Mouse (Mus musculus) midbrain, embryonic 15.5 days (tissue): ENCODE measurements around the gene Stoml2. TPM values are rescaled to one million over a fixed set of nuclear protein-coding genes. Genes with fewer than 3 reads are reported as not detected.
A peak's percentile ranks its signal among the peaks of the same experiment; 100 is the strongest.

Experiments
- ATAC-seq: fragments of 200-750 bp; cut with Nextera tagmentation; replicated peaks from 2 replicates; pipeline ENCODE4 v1.8.0; 2017; ENCODE audit warnings: moderate TSS enrichment
- H3K27ac ChIP-seq: fragments of 300-500 bp; sonication (generic); 2 replicates; pipeline ENCODE4 v1.5.1; 2015; ENCODE audit warnings: mild to moderate bottlenecking, inconsistent platforms
- H3K27me3 ChIP-seq: fragments of 300-500 bp; sonication (generic); replicated peaks from 2 replicates; pipeline ENCODE4 v1.6.1; 2015; ENCODE audit warnings: inconsistent platforms
- H3K36me3 ChIP-seq: fragments of 300-500 bp; sonication (generic); replicated peaks from 2 replicates; pipeline ENCODE4 v1.6.1; 2015; ENCODE audit warnings: inconsistent platforms
- H3K4me1 ChIP-seq: fragments of 300-500 bp; sonication (generic); 2 replicates; pipeline ENCODE4 v1.6.1; 2015; ENCODE audit warnings: inconsistent platforms
- H3K4me2 ChIP-seq: fragments of 300-500 bp; sonication (generic); 2 replicates; pipeline ENCODE4 v1.6.1; 2015; ENCODE audit warnings: inconsistent platforms, mild to moderate bottlenecking, moderate library complexity
- H3K4me3 ChIP-seq: fragments of 300-500 bp; sonication (generic); 2 replicates; pipeline ENCODE4 v1.5.1; 2015; ENCODE audit warnings: mild to moderate bottlenecking, inconsistent platforms
- H3K9ac ChIP-seq: fragments of 300-500 bp; sonication (generic); 2 replicates; pipeline ENCODE4 v1.6.1; 2015; ENCODE audit warnings: mild to moderate bottlenecking, inconsistent platforms
- H3K9me3 ChIP-seq: fragments of 300-500 bp; sonication (generic); 2 replicates; pipeline ENCODE4 v1.6.1; 2016; ENCODE audit warnings: inconsistent platforms
- WGBS: fragments of 180-500 bp; shearing (Covaris S2); methylation state at CpG from one replicate; pipeline ENCODE4 v1.1.7; 2015; ENCODE audit warnings: mixed read lengths; 5-methylcytosine and 5-hydroxymethylcytosine counted together
- polyA plus RNA-seq: library from polyadenylated mRNA; unstranded; fragments of >200 nt; fragmentation: Nextera tagmentation; extraction: Ambion mirVana; gene quantifications from 2 replicates; pipeline ENCODE4 v1.2.1, GENCODE M21; 2015

The Stoml2 gene
- polyA plus RNA-seq, 1 experiment from 2014 or later = 218 TPM

DNA sequence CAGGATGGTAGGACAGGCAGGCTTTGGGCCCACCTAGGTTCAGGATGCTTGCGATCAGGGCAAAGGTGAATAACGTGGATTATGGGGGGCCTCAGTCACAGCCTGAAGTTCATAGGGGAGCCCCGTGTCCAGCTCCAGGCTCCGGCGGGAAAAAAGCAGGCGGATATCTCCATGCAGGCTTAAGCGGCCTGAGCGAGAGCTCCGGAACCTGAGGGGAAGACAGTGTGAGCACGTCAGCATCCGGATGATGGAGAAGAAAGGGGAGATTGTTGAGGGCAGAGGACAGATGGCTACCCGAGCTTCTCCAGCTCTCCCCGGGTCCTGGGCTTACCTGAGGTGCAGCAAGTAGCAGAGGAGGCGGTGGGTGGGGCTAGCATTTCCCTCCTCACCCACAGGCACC, 2.0 kb upstream of the Stoml2 start:
- no peaks in the 10 kb centered on the region for H3K9me3 ChIP-seq
- H3K4me1 ChIP-seq = peaks cover 43% of the 10 kb centered on the region
- H3K9ac ChIP-seq = no peak overlapping the region
- ATAC-seq = no peak
- no peak overlapping the region for H3K4me2 ChIP-seq
- H3K36me3 ChIP-seq = peaks cover 41% of the 10 kb centered on the region
- H3K27me3 ChIP-seq = no peaks in the 10 kb centered on the region
- WGBS = 88% methylated on average over 14 of the region's 14 CpGs
- no peak overlapping the region for H3K27ac ChIP-seq
- H3K4me3 ChIP-seq = no peak overlapping the region

GRCm38 (mm10) chr4:43032501-43032900, 991 bp upstream of the Stoml2 start:
- peaks cover 50% of the 10 kb centered on the region for H3K36me3 ChIP-seq
- ATAC-seq = no peak
- no peaks in the 10 kb centered on the region for H3K27me3 ChIP-seq
- H3K4me2 ChIP-seq = no peak overlapping the region
- peaks cover 33% of the 10 kb centered on the region for H3K4me1 ChIP-seq
- 95% methylated on average over 1 of the region's 1 CpGs for WGBS
- peak overlapping the region; percentile 82 for H3K27ac ChIP-seq
- no peak overlapping the region for H3K9ac ChIP-seq
- H3K4me3 ChIP-seq = no peak overlapping the region
- no peaks in the 10 kb centered on the region for H3K9me3 ChIP-seq

- Histone ChIP-seq H3K4me3 (peak overlapping the region; percentile 64), H3K9ac (peak overlapping the region; percentile 67), H3K9me3 (no peaks in the 10 kb centered on the region), H3K4me1 (peaks cover 28% of the 10 kb centered on the region), H3K4me2 (peak overlapping the region; percentile 86), H3K36me3 (peaks cover 45% of the 10 kb centered on the region), H3K27me3 (no peaks in the 10 kb centered on the region), H3K27ac (peak overlapping the region; percentile 82)
- ATAC-seq = no peak; the same call in 1 of the 2 replicates
- WGBS = 1% methylated on average over 28 of the region's 28 CpGs
Observed at GRCm38 (mm10) chr4:43030780-43031230, 705 bp downstream of the Stoml2 start.

- 75% methylated on average over 9 of the region's 9 CpGs for WGBS
- H3K27ac ChIP-seq = peak overlapping the region; percentile 82; the same call in 1 of the 2 replicates
- H3K4me2 ChIP-seq = peak overlapping the region; percentile 86
- no peaks in the 10 kb centered on the region for H3K9me3 ChIP-seq
- H3K27me3 ChIP-seq = no peaks in the 10 kb centered on the region
- H3K9ac ChIP-seq = peak overlapping the region; percentile 67
- no peak for ATAC-seq
- peak overlapping the region; percentile 64 for H3K4me3 ChIP-seq
- H3K36me3 ChIP-seq = peaks cover 40% of the 10 kb centered on the region
- H3K4me1 ChIP-seq = peaks cover 28% of the 10 kb centered on the region
Observed at GRCm38 (mm10) chr4:43030352-43030751, 1.2 kb downstream of the Stoml2 start.

GRCm38 (mm10) chr4:43029749-43030148, 1.8 kb downstream of the Stoml2 start:
- WGBS = 94% methylated on average over 9 of the region's 9 CpGs
- H3K36me3 ChIP-seq = peaks cover 35% of the 10 kb centered on the region
- no peak overlapping the region for H3K27ac ChIP-seq
- no peak for ATAC-seq
- H3K4me2 ChIP-seq = no peak overlapping the region; the same call in 1 of the 2 replicates
- no peaks in the 10 kb centered on the region for H3K27me3 ChIP-seq
- no peaks in the 10 kb centered on the region for H3K9me3 ChIP-seq
- no peak overlapping the region for H3K4me3 ChIP-seq
- no peak overlapping the region for H3K9ac ChIP-seq
- peaks cover 32% of the 10 kb centered on the region for H3K4me1 ChIP-seq

- H3K9me3 ChIP-seq = no peaks in the 10 kb centered on the region
- H3K4me2 ChIP-seq = no peak overlapping the region
- no peaks in the 10 kb centered on the region for H3K27me3 ChIP-seq
- 90% methylated on average over 7 of the region's 7 CpGs for WGBS
- no peak for ATAC-seq
- H3K27ac ChIP-seq = no peak overlapping the region
- H3K4me1 ChIP-seq = peaks cover 38% of the 10 kb centered on the region
- H3K36me3 ChIP-seq = peaks cover 29% of the 10 kb centered on the region
- H3K4me3 ChIP-seq = no peak overlapping the region
- H3K9ac ChIP-seq = no peak overlapping the region
Observed at GRCm38 (mm10) chr4:43029121-43029520, 2.4 kb downstream of the Stoml2 start.

GRCm38 (mm10) chr4:43025084-43025960, 6.2 kb downstream of the Stoml2 start, which contains the start of gene Pigo:
TSS of gene Pigo (minus strand) at chr4:43025819.
- Histone ChIP-seq H3K27ac (peak within 1 kb of the TSS; percentile 90), H3K4me1 (peaks cover 28% of the 10 kb centered on the region), H3K36me3 (peaks cover 38% of the 10 kb centered on the region), H3K4me2 (peak within 1 kb of the TSS; percentile 58), H3K27me3 (no peaks in the 10 kb centered on the region), H3K4me3 (peak within 1 kb of the TSS; percentile 54), H3K9ac (peak within 1 kb of the TSS; percentile 57), H3K9me3 (no peaks in the 10 kb centered on the region)
- peak; percentile 94 for ATAC-seq
- 9% methylated on average over 42 of the region's 42 CpGs for WGBS

DNA sequence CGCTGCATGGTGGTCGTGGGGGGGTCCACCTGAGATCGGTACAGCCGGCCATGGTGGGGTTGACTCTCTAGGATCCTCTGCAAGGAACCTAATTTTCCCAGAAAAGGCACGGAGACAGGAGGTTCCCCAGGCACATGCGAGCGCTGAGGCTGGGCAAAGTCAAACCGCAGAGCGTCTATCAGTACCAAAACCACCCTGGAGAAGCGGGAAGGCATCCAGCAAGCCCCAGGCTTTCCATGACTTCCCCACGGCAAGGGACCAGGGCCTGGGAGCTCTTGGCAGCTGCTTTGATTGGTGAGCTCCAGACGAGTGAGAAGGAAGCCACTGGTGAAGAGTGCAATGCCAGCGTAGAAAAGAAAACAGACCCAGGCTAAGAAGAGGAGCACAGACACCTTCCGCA, 6.8 kb downstream of the Stoml2 start:
- Histone ChIP-seq H3K4me2 (peak overlapping the region; percentile 58), H3K4me3 (peak overlapping the region; percentile 54), H3K9ac (peak overlapping the region; percentile 57), H3K36me3 (peaks cover 39% of the 10 kb centered on the region), H3K27ac (peak overlapping the region; percentile 90), H3K9me3 (no peaks in the 10 kb centered on the region), H3K27me3 (no peaks in the 10 kb centered on the region), H3K4me1 (peaks cover 22% of the 10 kb centered on the region)
- no peak for ATAC-seq
- WGBS = 82% methylated on average over 14 of the region's 14 CpGs

DNA sequence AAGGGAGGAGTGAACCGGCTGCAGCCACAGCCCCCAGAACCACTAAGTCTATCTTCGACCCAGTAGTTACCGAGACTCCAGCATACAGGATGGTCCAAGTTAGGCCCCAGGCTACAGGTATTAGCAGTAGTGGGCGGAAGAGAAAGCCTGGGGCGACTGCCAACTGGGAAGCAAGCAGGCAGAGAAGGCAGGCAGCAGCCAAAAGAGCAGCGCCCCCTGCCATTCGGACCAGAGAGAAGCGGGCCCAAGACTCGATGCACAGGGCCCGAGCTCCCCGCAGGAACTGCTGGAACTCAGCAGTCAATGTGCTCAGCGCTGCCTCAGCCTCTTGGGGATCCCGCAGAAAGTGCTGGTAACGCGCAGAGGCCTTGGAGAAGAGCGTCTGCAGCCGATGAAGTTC, 10.2 kb downstream of the Stoml2 start:
- Histone ChIP-seq H3K27me3 (no peaks in the 10 kb centered on the region), H3K4me2 (no peak overlapping the region), H3K4me1 (peaks cover 18% of the 10 kb centered on the region), H3K27ac (no peak overlapping the region), H3K36me3 (peaks cover 37% of the 10 kb centered on the region), H3K9ac (no peak overlapping the region), H3K9me3 (no peaks in the 10 kb centered on the region), H3K4me3 (no peak overlapping the region)
- no peak for ATAC-seq
- WGBS = 69% methylated on average over 17 of the region's 17 CpGs

- 85% methylated on average over 16 of the region's 16 CpGs for WGBS
- no peak overlapping the region for H3K9ac ChIP-seq
- H3K9me3 ChIP-seq = no peaks in the 10 kb centered on the region
- no peak for ATAC-seq
- peaks cover 37% of the 10 kb centered on the region for H3K36me3 ChIP-seq
- H3K4me1 ChIP-seq = peaks cover 18% of the 10 kb centered on the region
- no peak overlapping the region for H3K27ac ChIP-seq
- no peak overlapping the region for H3K4me3 ChIP-seq
- H3K27me3 ChIP-seq = no peaks in the 10 kb centered on the region
- no peak overlapping the region for H3K4me2 ChIP-seq
Observed at GRCm38 (mm10) chr4:43020876-43021275, 10.6 kb downstream of the Stoml2 start.

- no peak overlapping the region for H3K27ac ChIP-seq
- H3K9me3 ChIP-seq = no peaks in the 10 kb centered on the region
- H3K27me3 ChIP-seq = no peaks in the 10 kb centered on the region
- ATAC-seq = no peak
- 93% methylated on average over 23 of the region's 23 CpGs for WGBS
- no peak overlapping the region for H3K9ac ChIP-seq
- H3K36me3 ChIP-seq = peaks cover 37% of the 10 kb centered on the region
- H3K4me1 ChIP-seq = peaks cover 15% of the 10 kb centered on the region
- H3K4me2 ChIP-seq = no peak overlapping the region
- no peak overlapping the region for H3K4me3 ChIP-seq
Observed at GRCm38 (mm10) chr4:43019641-43020465, 11.7 kb downstream of the Stoml2 start.

DNA sequence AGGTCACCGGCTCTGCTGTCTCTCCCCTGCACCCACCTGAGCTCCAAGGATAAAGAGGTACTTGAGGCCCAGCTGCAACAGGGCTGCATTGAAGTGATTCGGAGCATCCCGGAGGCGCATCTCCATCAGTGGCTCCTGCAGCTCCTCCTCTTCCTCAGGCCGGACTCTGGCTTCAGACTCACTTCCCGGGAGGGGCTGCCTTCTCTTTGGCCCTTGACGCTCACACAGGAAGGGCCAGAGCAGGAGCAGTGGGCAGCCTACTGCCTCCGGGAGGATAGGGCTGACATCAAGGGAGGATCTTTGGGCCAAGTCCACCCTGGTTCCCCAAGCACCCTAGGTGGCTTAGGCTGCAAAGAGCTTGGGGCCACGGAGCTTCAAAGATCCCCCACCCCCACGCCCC, 12.3 kb downstream of the Stoml2 start:
- Histone ChIP-seq H3K27me3 (no peaks in the 10 kb centered on the region), H3K4me1 (peaks cover 8% of the 10 kb centered on the region), H3K27ac (no peak overlapping the region), H3K9ac (no peak overlapping the region), H3K4me2 (no peak overlapping the region), H3K9me3 (no peaks in the 10 kb centered on the region), H3K4me3 (no peak overlapping the region), H3K36me3 (peaks cover 37% of the 10 kb centered on the region)
- no peak for ATAC-seq
- 92% methylated on average over 10 of the region's 10 CpGs for WGBS
